Mouse (Mus musculus) urinary bladder, postnatal 36 days (tissue): ENCODE data around the gene Pacsin1.

Source experiments
- DNase-seq, 2 experiments: peaks; one replicate each; pipeline ENCODE4 v3.0.0; 2022; ENCODE audit warnings: low spot score in 2 of 2, mixed read lengths in 1 of 2

The Pacsin1 gene

GRCm38 (mm10) chr17:27677756-27678155 is 22.4 kb downstream of the Pacsin1 start:
- no peak for DNase-seq

GRCm38 (mm10) chr17:27678924-27679813 is 23.9 kb downstream of the Pacsin1 start:
- no peak for DNase-seq

GRCm38 (mm10) chr17:27684886-27685549 is 29.7 kb downstream of the Pacsin1 start:
- no peak for DNase-seq

- DNase-seq, result no peak
These were observed 30.2 kb downstream of the Pacsin1 start for GRCm38 (mm10) chr17:27685550-27685913.

GRCm38 (mm10) chr17:27686395-27686794 is 31.1 kb downstream of the Pacsin1 start:
- no peak for DNase-seq

- no peak for DNase-seq
These were observed 35.8 kb downstream of the Pacsin1 start for GRCm38 (mm10) chr17:27690993-27691693.

- DNase-seq, result no peak
These were observed 44.4 kb downstream of the Pacsin1 start for GRCm38 (mm10) chr17:27699641-27700244.

- DNase-seq, result no peak
These were observed 45.5 kb downstream of the Pacsin1 start for GRCm38 (mm10) chr17:27700812-27701211.

- no peak for DNase-seq
These were observed 46.5 kb downstream of the Pacsin1 start for GRCm38 (mm10) chr17:27701856-27702255.

- peak; percentile 24 to 53 for DNase-seq
These were observed 47.2 kb downstream of the Pacsin1 start for GRCm38 (mm10) chr17:27702518-27702917.

- DNase-seq, result no peak
These were observed 48.8 kb downstream of the Pacsin1 start for GRCm38 (mm10) chr17:27703961-27704621.

- DNase-seq, result no peak
These were observed 50.4 kb downstream of the Pacsin1 start for GRCm38 (mm10) chr17:27705661-27706060.

GRCm38 (mm10) chr17:27707954-27708661 is 52.8 kb downstream of the Pacsin1 start:
- peak in 1 of 2 experiments; percentile 40 for DNase-seq

- no peak for DNase-seq
These were observed 54.3 kb downstream of the Pacsin1 start for GRCm38 (mm10) chr17:27709650-27710049.

- DNase-seq, result peak in 1 of 2 experiments; percentile 38
These were observed 57.5 kb downstream of the Pacsin1 start for GRCm38 (mm10) chr17:27712832-27713231.

- peak in 1 of 2 experiments; percentile 15 for DNase-seq
These were observed 61.5 kb downstream of the Pacsin1 start for GRCm38 (mm10) chr17:27716804-27717203.

GRCm38 (mm10) chr17:27718250-27718649 is 62.9 kb downstream of the Pacsin1 start:
- no peak for DNase-seq

GRCm38 (mm10) chr17:27719663-27720062 is 64.4 kb downstream of the Pacsin1 start:
- DNase-seq, result no peak

GRCm38 (mm10) chr17:27720326-27720725 is 65.0 kb downstream of the Pacsin1 start:
- no peak for DNase-seq

GRCm38 (mm10) chr17:27721125-27721664 is 65.9 kb downstream of the Pacsin1 start:
- peak in 1 of 2 experiments; percentile 30 for DNase-seq
